Mouse (Mus musculus) leukemia stem cell, adult 10-12 weeks (primary cell): ENCODE data around the gene Rfpl4. TPM values are rescaled to one million over a fixed set of nuclear protein-coding genes. Genes with fewer than 3 reads are reported as not detected.

ENCODE experiments used
- polyA plus RNA-seq: library from polyadenylated mRNA; stranded (reverse); fragments of >175 nt; gene quantifications from 2 replicates; pipeline ENCODE4 v1.2.3, GENCODE M21; 2012; ENCODE audit warnings: low replicate concordance

The Rfpl4 gene
- not detected in 2 replicates for polyA plus RNA-seq

DNA sequence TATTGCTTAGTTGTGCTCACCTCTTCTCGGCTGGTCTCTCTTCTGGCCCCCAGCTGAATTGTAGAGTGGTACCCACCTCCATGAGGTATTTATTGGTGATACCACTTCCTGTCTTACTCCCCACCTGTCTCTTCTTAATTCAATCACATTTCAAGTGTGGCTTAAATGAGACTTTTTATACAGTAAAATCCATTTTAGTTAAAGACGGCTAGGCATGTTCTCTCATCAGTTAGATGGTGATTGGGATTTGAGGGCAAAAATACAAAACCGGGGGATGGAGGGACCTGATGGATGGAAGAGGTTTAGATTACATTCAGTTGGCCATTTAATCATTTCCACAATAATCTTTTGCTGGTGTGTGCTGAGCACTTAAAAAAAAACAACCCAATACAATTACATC, at the start of gene Rfpl4:
Gene Rfpl4, minus strand, starts transcription at position 101 of the 400 bp plus-strand sequence.

DNA sequence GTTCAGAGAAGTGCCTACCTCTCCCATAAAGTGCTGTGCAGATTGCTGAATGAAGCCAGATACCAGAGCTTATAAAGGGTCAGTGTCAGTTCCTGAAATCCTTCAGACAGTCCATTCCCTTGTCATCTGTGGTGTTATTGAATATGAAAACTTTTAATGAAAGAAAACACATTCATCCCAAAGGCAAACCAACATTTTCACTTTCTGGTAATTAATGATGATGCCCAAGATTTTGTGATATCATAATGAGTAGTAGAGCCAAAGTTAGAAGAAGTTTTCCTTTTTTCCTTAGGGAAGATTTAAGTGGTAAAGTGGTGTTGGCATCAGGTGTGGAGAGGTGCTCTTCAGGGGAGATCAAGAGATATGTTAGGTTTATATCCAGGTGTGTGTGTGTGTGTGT, 32.8 kb upstream of the Rfpl4 start, which contains the start of gene Vmn1r55:
Gene Vmn1r55, minus strand, starts transcription at position 101 of the 400 bp plus-strand sequence.

DNA sequence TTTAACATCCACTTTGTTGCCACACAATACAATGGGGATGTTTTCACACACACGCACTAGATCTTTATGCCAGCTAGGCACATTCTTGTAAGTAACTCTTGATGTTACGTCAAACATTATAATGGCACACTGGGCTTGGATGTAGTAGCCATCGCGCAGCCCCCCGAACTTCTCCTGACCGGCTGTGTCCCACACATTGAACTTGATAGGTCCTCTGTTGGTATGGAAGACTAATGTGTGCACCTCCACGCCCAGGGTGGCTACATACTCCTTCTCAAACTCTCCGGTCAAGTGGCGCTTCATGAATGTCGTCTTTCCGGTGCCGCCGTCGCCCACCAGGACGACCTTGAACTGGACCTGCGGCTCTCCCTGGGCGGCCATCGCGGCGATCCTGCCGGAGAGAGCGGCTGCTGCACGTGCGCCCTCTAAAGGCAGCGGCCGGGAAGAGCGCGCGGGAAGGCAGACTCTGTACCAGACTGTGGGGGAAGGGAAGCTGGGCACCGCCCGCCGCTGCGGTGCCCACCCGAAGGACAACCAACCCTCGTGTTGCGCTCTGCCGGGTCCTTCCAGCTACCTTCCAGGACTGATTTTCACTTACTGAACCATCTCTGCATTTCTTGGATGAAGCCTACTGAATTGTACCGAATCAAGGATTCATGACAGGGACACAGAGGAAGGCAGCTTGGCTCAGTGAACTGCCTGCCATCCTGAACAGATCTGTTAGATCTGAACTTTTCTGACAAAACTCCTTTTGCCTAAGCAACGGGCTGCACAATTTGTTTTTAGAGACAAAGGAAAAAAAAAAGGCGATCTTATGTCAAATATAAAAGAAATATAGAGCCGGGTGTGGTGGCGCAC, 9.0 kb upstream of the Rfpl4 start, which contains the start of gene Rasl2-9:
Gene Rasl2-9, minus strand, starts transcription at position 402 of the 858 bp plus-strand sequence.

DNA sequence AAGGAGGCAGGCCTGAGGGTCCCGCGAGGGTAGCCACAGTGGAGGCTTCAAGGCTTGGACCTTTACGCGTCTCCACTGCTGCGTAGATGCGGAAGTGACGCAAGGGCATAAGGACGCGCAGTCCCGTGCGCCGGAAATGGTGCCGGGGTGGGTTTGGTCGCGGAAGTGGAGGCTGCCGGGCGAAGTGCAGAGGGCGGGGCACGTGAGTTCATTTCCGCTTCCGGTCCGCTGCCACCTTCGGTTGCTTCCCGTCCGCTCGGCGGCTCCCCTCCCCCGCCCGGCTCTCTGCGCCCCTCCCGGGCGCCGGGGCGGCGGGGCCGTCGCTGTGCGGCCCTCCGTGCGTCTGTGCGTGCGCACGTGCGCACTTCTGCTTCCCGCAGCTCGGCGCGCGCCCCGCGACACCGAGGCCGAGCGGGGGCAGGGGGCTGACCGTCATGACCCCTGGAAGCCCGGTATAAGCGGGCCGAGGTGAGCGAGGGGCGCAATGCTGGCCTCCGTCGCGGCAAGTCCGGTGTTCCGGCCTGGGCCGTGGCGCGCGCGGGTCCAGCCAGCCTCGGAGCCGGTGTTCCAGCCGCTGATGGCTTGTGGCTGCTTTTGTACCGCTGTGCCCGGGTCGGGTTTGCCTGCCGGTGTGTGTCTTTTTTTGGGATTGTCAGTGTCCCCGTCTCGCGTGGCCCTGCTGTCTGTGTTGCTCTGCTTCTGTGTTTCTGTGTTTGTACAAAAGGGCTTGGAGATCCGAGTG, 36.6 kb downstream of the Rfpl4 start, which contains the start of gene Epn1:
Gene Epn1, plus strand, starts transcription at position 226 of the 742 bp plus-strand sequence.

DNA sequence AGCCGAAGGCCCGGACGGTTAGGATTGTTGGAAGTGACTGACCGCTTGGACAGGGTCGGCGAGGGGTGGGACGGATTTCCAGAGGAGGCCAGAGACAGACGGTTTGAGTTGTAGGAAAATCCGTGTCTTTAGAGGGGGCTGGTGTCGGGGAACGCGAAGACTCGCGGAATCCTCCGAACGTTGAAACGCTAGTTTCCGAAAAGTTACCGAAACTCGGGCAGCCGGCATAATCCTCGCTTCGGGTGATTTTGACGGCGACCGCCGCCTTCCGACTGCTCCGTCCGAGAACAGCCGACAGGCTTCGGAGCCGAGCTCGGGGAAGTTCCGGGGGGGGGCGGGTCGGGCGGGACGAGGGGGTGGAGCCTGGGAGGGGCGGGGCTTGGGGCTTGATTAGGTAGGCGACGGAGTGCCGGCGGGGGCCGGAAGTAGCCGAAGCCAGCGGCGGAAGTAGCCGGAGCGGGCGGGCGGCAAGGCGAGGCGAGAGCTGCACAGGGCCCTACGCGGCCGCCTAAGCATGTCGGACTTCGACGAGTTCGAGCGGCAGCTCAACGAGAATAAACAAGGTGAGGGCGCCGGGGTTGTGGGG, 54.9 kb downstream of the Rfpl4 start, which contains the start of gene U2af2:
Gene U2af2, plus strand, starts transcription at position 370 of the 586 bp plus-strand sequence.

Other genes with a start within 250 kb of the Rfpl4 start
- gene Isoc2b, start 246.7 kb downstream of the Rfpl4 start, polyA plus RNA-seq, result 0.36 and 0.54 TPM in 2 replicates
- gene Isoc2a, start 239.8 kb downstream of the Rfpl4 start, polyA plus RNA-seq, result 2.1 and 10.8 TPM in 2 replicates
- gene Gm36210, start 210.4 kb downstream of the Rfpl4 start, polyA plus RNA-seq, result 0.27 TPM in 1 of 2 replicates, not detected in the other
- gene Zfp628, start 201.7 kb downstream of the Rfpl4 start, polyA plus RNA-seq, result 71.6 and 77.8 TPM in 2 replicates
- gene Nat14, start 194.9 kb downstream of the Rfpl4 start, polyA plus RNA-seq, result 2.4 and 2.5 TPM in 2 replicates
- gene Ssc5d, start 191.2 kb downstream of the Rfpl4 start, polyA plus RNA-seq, result 0.38 and 0.55 TPM in 2 replicates
- gene Sbk2, start 152.5 kb downstream of the Rfpl4 start, polyA plus RNA-seq, result 0.20 and 0.42 TPM in 2 replicates
- not detected in 2 replicates for gene Sbk3, start 145.8 kb downstream of the Rfpl4 start, polyA plus RNA-seq
- gene Zfp579, start 120.8 kb downstream of the Rfpl4 start, polyA plus RNA-seq, result 12.4 and 20.9 TPM in 2 replicates
- 84.6 and 112 TPM in 2 replicates for gene Zfp524, start 102.5 kb downstream of the Rfpl4 start, polyA plus RNA-seq
- 21.6 and 58.9 TPM in 2 replicates for gene Fiz1, start 102.3 kb downstream of the Rfpl4 start, polyA plus RNA-seq
- gene Gm44973, start 101.5 kb downstream of the Rfpl4 start, polyA plus RNA-seq, result 33.3 TPM in 1 of 2 replicates, not detected in the other
- gene Zfp865, start 96.6 kb downstream of the Rfpl4 start, polyA plus RNA-seq, result 98.5 and 146 TPM in 2 replicates
- gene Ccdc106, start 96.4 kb downstream of the Rfpl4 start, polyA plus RNA-seq, result 0.44 and 1.1 TPM in 2 replicates
- gene 4632433K11Rik, start 82.8 kb downstream of the Rfpl4 start, polyA plus RNA-seq, result not detected in 2 replicates
- gene Zfp784, start 78.5 kb downstream of the Rfpl4 start, polyA plus RNA-seq, result 2.2 and 2.8 TPM in 2 replicates
- 8.1 and 27.6 TPM in 2 replicates for gene Zfp580, start 65.4 kb downstream of the Rfpl4 start, polyA plus RNA-seq
- gene U2af2, start 54.8 kb downstream of the Rfpl4 start, polyA plus RNA-seq, result 584 and 990 TPM in 2 replicates
- gene Epn1, start 36.7 kb downstream of the Rfpl4 start, polyA plus RNA-seq, result 1,843 and 1,854 TPM in 2 replicates
- not detected in 2 replicates for gene Rasl2-9, start 9.0 kb upstream of the Rfpl4 start, polyA plus RNA-seq
- 0.02 TPM in 2 replicates for gene Vmn1r55, start 32.7 kb upstream of the Rfpl4 start, polyA plus RNA-seq
- gene Vmn1r56, start 79.8 kb upstream of the Rfpl4 start, polyA plus RNA-seq, result 0.22 TPM in 1 of 2 replicates, not detected in the other
- not detected in 2 replicates for gene Vmn1r57, start 101.5 kb upstream of the Rfpl4 start, polyA plus RNA-seq
- gene Gm5065, start 233.6 kb upstream of the Rfpl4 start, polyA plus RNA-seq, result not detected in 2 replicates
- gene Nlrp2, start 234.1 kb upstream of the Rfpl4 start, polyA plus RNA-seq, result not detected in 2 replicates